Mouse (Mus musculus) bone marrow macrophage, adult 2 months (primary cell): ENCODE results near the gene Gdpgp1.

Source experiments
- CTCF ChIP-seq: IDR thresholded peaks from 2 replicates; pipeline ENCODE4 v1.5.1; 2012; ENCODE audit warnings: low read depth, mild to moderate bottlenecking, low read length, moderate library complexity
- POLR2A ChIP-seq: IDR thresholded peaks from 2 replicates; pipeline ENCODE4 v1.6.1; 2012; ENCODE audit warnings: mild to moderate bottlenecking, low read depth, low read length, borderline replicate concordance

DNA sequence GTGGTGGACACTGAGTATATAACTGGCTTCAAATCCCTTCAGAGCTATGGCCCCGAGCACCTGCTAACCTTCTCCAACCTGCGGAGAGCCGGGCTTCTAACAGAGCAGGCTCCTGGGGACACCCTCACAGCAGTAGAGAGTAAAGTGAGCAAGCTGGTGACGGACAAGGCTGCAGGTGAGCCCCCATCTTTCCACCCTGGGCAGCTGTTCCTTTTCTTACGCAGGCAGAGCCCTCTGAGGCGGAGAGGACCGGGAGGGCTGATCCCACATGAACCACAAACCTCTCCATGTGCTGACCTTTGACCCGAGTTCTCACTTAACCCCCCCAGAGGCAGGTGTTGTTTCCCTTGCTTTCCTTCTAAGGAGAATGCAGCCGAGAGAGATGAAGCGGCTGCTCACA lies 55.1 kb downstream of the Gdpgp1 start:
- TF ChIP-seq POLR2A (no peak), CTCF (no peak)
